Mouse (Mus musculus): ENCODE data around the gene Bnipl. TPM values are rescaled to one million over a fixed set of nuclear protein-coding genes. Genes with fewer than 3 reads are reported as not detected.

The Bnipl gene
- 6.1 and 6.9 TPM in 2 replicates for polyA plus RNA-seq (2014; fragmentation: Nextera tagmentation; extraction: Ambion mirVana)

- 45% methylated on average over 7 of the region's 7 CpGs for WGBS
- Histone ChIP-seq H3K27ac (replicated peaks; ENCODE audit: low read depth, low read length) (peak within 1 kb of the TSS; percentile 33), H3K9me3 (ENCODE audit: control insufficient read depth, low read length) (no peaks in the 10 kb centered on the region), H3K36me3 (ENCODE audit: control insufficient read depth, insufficient read depth, low read length) (peaks cover 35% of the 10 kb centered on the region), H3K27me3 (replicated peaks; ENCODE audit: control insufficient read depth, insufficient read depth, low read length) (no peaks in the 10 kb centered on the region), H3K4me1 (ENCODE audit: control insufficient read depth, insufficient read depth, low read length) (no peaks in the 10 kb centered on the region), H3K4me3 (ENCODE audit: low read depth, low read length) (0 out of 2 replicates have a peak within 1 kb of the TSS, but pooled peaks have one; percentile 3), H3K4me2 (ENCODE audit: low read depth, low read length) (peak within 1 kb of the TSS; percentile 28; the same call in 1 of the 2 replicates), H3K9ac (ENCODE audit: low read depth, low read length) (no peak within 1 kb of the TSS)
- DNase-seq (ENCODE audit: low spot score) (peak; percentile 77), ATAC-seq (ENCODE audit: low read depth) (peak; percentile 73; the same call in 1 of the 2 replicates)
Observed at GRCm38 (mm10) chr3:95250783-95251424, at the start of gene Bnipl. Gene Bnipl (minus strand): TSS chr3:95251193.

- Histone ChIP-seq H3K36me3 (ENCODE audit: control insufficient read depth, insufficient read depth, low read length) (peaks cover 41% of the 10 kb centered on the region), H3K4me2 (ENCODE audit: low read depth, low read length) (no peak overlapping the region), H3K4me3 (ENCODE audit: low read depth, low read length) (no peak overlapping the region), H3K27me3 (replicated peaks; ENCODE audit: control insufficient read depth, insufficient read depth, low read length) (no peaks in the 10 kb centered on the region), H3K27ac (replicated peaks; ENCODE audit: low read depth, low read length) (no peak overlapping the region), H3K4me1 (ENCODE audit: control insufficient read depth, insufficient read depth, low read length) (no peaks in the 10 kb centered on the region), H3K9ac (ENCODE audit: low read depth, low read length) (no peak overlapping the region), H3K9me3 (ENCODE audit: control insufficient read depth, low read length) (no peaks in the 10 kb centered on the region)
- DNase-seq (ENCODE audit: low spot score) (no peak), ATAC-seq (ENCODE audit: low read depth) (no peak)
- 88% methylated on average over 7 of the region's 7 CpGs for WGBS
Observed at GRCm38 (mm10) chr3:95298018-95298417, 47.0 kb upstream of the Bnipl start.

GRCm38 (mm10) chr3:95296103-95296469, 45.1 kb upstream of the Bnipl start:
- H3K36me3 ChIP-seq (ENCODE audit: control insufficient read depth, insufficient read depth, low read length): peaks cover 59% of the 10 kb centered on the region
- no peaks in the 10 kb centered on the region for H3K27me3 ChIP-seq (replicated peaks; ENCODE audit: control insufficient read depth, insufficient read depth, low read length)
- H3K27ac ChIP-seq (replicated peaks; ENCODE audit: low read depth, low read length): no peak overlapping the region; the same call in 1 of the 2 replicates
- 8% methylated on average over 5 of the region's 5 CpGs for WGBS
- H3K9ac ChIP-seq (ENCODE audit: low read depth, low read length): no peak overlapping the region
- H3K4me2 ChIP-seq (ENCODE audit: low read depth, low read length): no peak overlapping the region
- ATAC-seq (ENCODE audit: low read depth) (peak; percentile 51), DNase-seq (ENCODE audit: low spot score) (peak; percentile 48)
- H3K4me3 ChIP-seq (ENCODE audit: low read depth, low read length): no peak overlapping the region
- no peaks in the 10 kb centered on the region for H3K9me3 ChIP-seq (ENCODE audit: control insufficient read depth, low read length)
- H3K4me1 ChIP-seq (ENCODE audit: control insufficient read depth, insufficient read depth, low read length): no peaks in the 10 kb centered on the region

- no peak overlapping the region for H3K9ac ChIP-seq (ENCODE audit: low read depth, low read length)
- H3K4me3 ChIP-seq (ENCODE audit: low read depth, low read length): no peak overlapping the region
- no peak for DNase-seq (ENCODE audit: low spot score)
- H3K27me3 ChIP-seq (replicated peaks; ENCODE audit: control insufficient read depth, insufficient read depth, low read length): no peaks in the 10 kb centered on the region
- ATAC-seq (ENCODE audit: low read depth): no peak
- no peaks in the 10 kb centered on the region for H3K4me1 ChIP-seq (ENCODE audit: control insufficient read depth, insufficient read depth, low read length)
- H3K36me3 ChIP-seq (ENCODE audit: control insufficient read depth, insufficient read depth, low read length): peaks cover 65% of the 10 kb centered on the region
- no peak overlapping the region for H3K27ac ChIP-seq (replicated peaks; ENCODE audit: low read depth, low read length)
- no peak overlapping the region for H3K4me2 ChIP-seq (ENCODE audit: low read depth, low read length)
- WGBS: 72% methylated on average over 11 of the region's 11 CpGs
- H3K9me3 ChIP-seq (ENCODE audit: control insufficient read depth, low read length): no peaks in the 10 kb centered on the region
Observed at GRCm38 (mm10) chr3:95295321-95296102, 44.5 kb upstream of the Bnipl start.

- ATAC-seq (ENCODE audit: low read depth) (no peak), DNase-seq (ENCODE audit: low spot score) (no peak)
- no peak overlapping the region for H3K9ac ChIP-seq (ENCODE audit: low read depth, low read length)
- H3K27ac ChIP-seq (replicated peaks; ENCODE audit: low read depth, low read length): 0 out of 2 replicates have a peak overlapping the region, but pooled peaks have one; percentile 1
- no peaks in the 10 kb centered on the region for H3K9me3 ChIP-seq (ENCODE audit: control insufficient read depth, low read length)
- 76% methylated on average over 5 of the region's 5 CpGs for WGBS
- H3K36me3 ChIP-seq (ENCODE audit: control insufficient read depth, insufficient read depth, low read length): peaks cover 73% of the 10 kb centered on the region
- H3K4me3 ChIP-seq (ENCODE audit: low read depth, low read length): no peak overlapping the region
- no peak overlapping the region for H3K4me2 ChIP-seq (ENCODE audit: low read depth, low read length)
- no peaks in the 10 kb centered on the region for H3K4me1 ChIP-seq (ENCODE audit: control insufficient read depth, insufficient read depth, low read length)
- H3K27me3 ChIP-seq (replicated peaks; ENCODE audit: control insufficient read depth, insufficient read depth, low read length): no peaks in the 10 kb centered on the region
Observed at GRCm38 (mm10) chr3:95294718-95295117, 43.7 kb upstream of the Bnipl start.

- H3K36me3 ChIP-seq (ENCODE audit: control insufficient read depth, insufficient read depth, low read length): peaks cover 73% of the 10 kb centered on the region
- H3K9ac ChIP-seq (ENCODE audit: low read depth, low read length): no peak overlapping the region
- H3K4me1 ChIP-seq (ENCODE audit: control insufficient read depth, insufficient read depth, low read length): no peaks in the 10 kb centered on the region
- H3K27me3 ChIP-seq (replicated peaks; ENCODE audit: control insufficient read depth, insufficient read depth, low read length): no peaks in the 10 kb centered on the region
- no peak overlapping the region for H3K4me2 ChIP-seq (ENCODE audit: low read depth, low read length)
- DNase-seq (ENCODE audit: low spot score) (no peak), ATAC-seq (ENCODE audit: low read depth) (no peak)
- 81% methylated on average over 7 of the region's 7 CpGs for WGBS
- H3K27ac ChIP-seq (replicated peaks; ENCODE audit: low read depth, low read length): 0 out of 2 replicates have a peak overlapping the region, but pooled peaks have one; percentile 1
- no peak overlapping the region for H3K4me3 ChIP-seq (ENCODE audit: low read depth, low read length)
- H3K9me3 ChIP-seq (ENCODE audit: control insufficient read depth, low read length): no peaks in the 10 kb centered on the region
Observed at GRCm38 (mm10) chr3:95294316-95294715, 43.3 kb upstream of the Bnipl start.

- WGBS: 69% methylated on average over 11 of the region's 11 CpGs
- H3K36me3 ChIP-seq (ENCODE audit: control insufficient read depth, insufficient read depth, low read length): peaks cover 75% of the 10 kb centered on the region
- H3K9ac ChIP-seq (ENCODE audit: low read depth, low read length): no peak overlapping the region
- no peaks in the 10 kb centered on the region for H3K9me3 ChIP-seq (ENCODE audit: control insufficient read depth, low read length)
- no peaks in the 10 kb centered on the region for H3K4me1 ChIP-seq (ENCODE audit: control insufficient read depth, insufficient read depth, low read length)
- H3K27me3 ChIP-seq (replicated peaks; ENCODE audit: control insufficient read depth, insufficient read depth, low read length): no peaks in the 10 kb centered on the region
- no peak overlapping the region for H3K4me3 ChIP-seq (ENCODE audit: low read depth, low read length)
- no peak overlapping the region for H3K27ac ChIP-seq (replicated peaks; ENCODE audit: low read depth, low read length)
- H3K4me2 ChIP-seq (ENCODE audit: low read depth, low read length): no peak overlapping the region
- no peak for ATAC-seq (ENCODE audit: low read depth)
- no peak for DNase-seq (ENCODE audit: low spot score)
Observed at GRCm38 (mm10) chr3:95293537-95293936, 42.5 kb upstream of the Bnipl start.

- Histone ChIP-seq H3K9me3 (ENCODE audit: control insufficient read depth, low read length) (no peaks in the 10 kb centered on the region), H3K4me3 (ENCODE audit: low read depth, low read length) (no peak overlapping the region), H3K27me3 (replicated peaks; ENCODE audit: control insufficient read depth, insufficient read depth, low read length) (no peaks in the 10 kb centered on the region), H3K27ac (replicated peaks; ENCODE audit: low read depth, low read length) (no peak overlapping the region), H3K9ac (ENCODE audit: low read depth, low read length) (no peak overlapping the region), H3K4me1 (ENCODE audit: control insufficient read depth, insufficient read depth, low read length) (no peaks in the 10 kb centered on the region), H3K4me2 (ENCODE audit: low read depth, low read length) (no peak overlapping the region), H3K36me3 (ENCODE audit: control insufficient read depth, insufficient read depth, low read length) (peaks cover 81% of the 10 kb centered on the region)
- DNase-seq (ENCODE audit: low spot score): no peak
- no peak for ATAC-seq (ENCODE audit: low read depth)
- WGBS: 89% methylated on average over 2 of the region's 2 CpGs
Observed at GRCm38 (mm10) chr3:95292899-95293298, 41.9 kb upstream of the Bnipl start.
